Mouse (Mus musculus): ENCODE data around the gene Slc35g1. TPM values are rescaled to one million over a fixed set of nuclear protein-coding genes. Genes with fewer than 3 reads are reported as not detected.

Slc35g1 gene
- polyA plus RNA-seq, 1 experiment from 2014 or later: 6.3 TPM

DNA sequence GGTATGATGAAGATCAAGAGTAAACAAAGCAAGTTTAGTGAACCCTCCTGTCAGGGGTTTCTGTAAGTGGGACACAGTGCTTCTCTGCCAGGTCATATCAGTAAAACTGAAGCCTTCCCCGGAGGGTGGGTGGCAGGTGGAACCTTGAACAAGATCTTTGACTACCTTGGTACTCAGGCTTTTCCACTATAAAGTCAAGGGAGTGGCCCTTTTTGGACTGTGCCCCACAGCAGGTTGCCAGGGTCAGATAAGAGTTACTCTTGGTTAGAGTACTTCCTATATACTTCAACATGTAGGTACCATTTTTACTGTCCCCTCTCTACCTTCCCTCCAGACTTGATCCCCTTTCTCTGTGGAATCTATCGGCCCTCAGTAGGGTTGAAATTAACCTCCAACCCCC, 5.1 kb downstream of the Slc35g1 start:
- no peaks in the 10 kb centered on the region for H3K27me3 ChIP-seq
- no peak for ATAC-seq (ENCODE audit: low FRiP score, low read depth)
- WGBS: 88% methylated on average over 2 of the region's 2 CpGs
- H3K9ac ChIP-seq (replicated peaks): no peak overlapping the region
- no peak overlapping the region for H3K4me2 ChIP-seq (replicated peaks)
- H3K9me3 ChIP-seq: no peaks in the 10 kb centered on the region
- no peak overlapping the region for H3K27ac ChIP-seq (replicated peaks)
- H3K4me3 ChIP-seq: no peak overlapping the region
- no peaks in the 10 kb centered on the region for H3K36me3 ChIP-seq
- H3K4me1 ChIP-seq: peaks cover 7% of the 10 kb centered on the region; the same call in 1 of the 2 replicates

GRCm38 (mm10) chr19:38401416-38401815, 5.6 kb downstream of the Slc35g1 start:
- 85% methylated on average over 2 of the region's 2 CpGs for WGBS
- peaks cover 7% of the 10 kb centered on the region; the same call in 1 of the 2 replicates for H3K4me1 ChIP-seq
- H3K4me3 ChIP-seq: no peak overlapping the region
- no peak overlapping the region for H3K4me2 ChIP-seq (replicated peaks)
- H3K36me3 ChIP-seq: no peaks in the 10 kb centered on the region
- no peaks in the 10 kb centered on the region for H3K27me3 ChIP-seq
- no peak overlapping the region for H3K9ac ChIP-seq (replicated peaks)
- H3K9me3 ChIP-seq: no peaks in the 10 kb centered on the region
- no peak for ATAC-seq (ENCODE audit: low FRiP score, low read depth)
- H3K27ac ChIP-seq (replicated peaks): no peak overlapping the region

DNA sequence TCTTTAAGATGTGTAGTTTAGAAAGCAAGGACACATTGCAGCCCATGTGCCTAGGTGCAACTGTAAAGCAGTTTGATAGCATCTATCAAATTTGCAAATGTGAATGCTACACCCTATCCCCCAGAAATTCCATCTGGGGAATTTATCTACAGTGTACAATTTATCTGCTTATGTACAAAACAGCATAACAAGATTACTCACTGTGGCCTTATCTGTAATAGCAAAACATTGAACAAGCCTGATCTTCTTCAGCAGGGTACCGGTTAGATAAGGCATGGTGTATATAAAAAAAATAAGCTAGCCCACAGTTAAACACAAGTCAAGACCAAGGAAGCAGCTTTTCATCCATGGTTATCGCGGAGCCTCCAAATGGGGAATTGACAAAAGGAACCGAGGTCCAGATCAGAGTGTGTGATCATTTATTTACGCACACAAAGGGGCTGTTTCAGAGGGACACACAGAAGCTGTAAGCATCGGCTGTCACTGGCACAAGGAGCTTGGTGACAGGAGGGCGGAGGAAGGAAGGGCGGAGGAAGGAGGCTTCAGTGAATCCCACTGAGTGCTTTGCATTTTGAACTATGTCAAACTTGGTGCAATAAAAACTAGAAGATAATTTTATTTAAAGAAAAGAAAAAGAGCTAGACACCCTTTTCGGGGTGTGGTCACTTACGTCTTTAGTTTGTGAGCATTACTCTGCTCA, 14.7 kb downstream of the Slc35g1 start:
- H3K4me3 ChIP-seq: no peak overlapping the region
- H3K36me3 ChIP-seq: no peaks in the 10 kb centered on the region
- no peaks in the 10 kb centered on the region for H3K27me3 ChIP-seq
- WGBS: 87% methylated on average over 10 of the region's 10 CpGs
- ATAC-seq (ENCODE audit: low FRiP score, low read depth): no peak
- no peak overlapping the region for H3K27ac ChIP-seq (replicated peaks)
- no peak overlapping the region for H3K4me2 ChIP-seq (replicated peaks)
- no peaks in the 10 kb centered on the region for H3K9me3 ChIP-seq
- no peaks in the 10 kb centered on the region for H3K4me1 ChIP-seq
- H3K9ac ChIP-seq (replicated peaks): no peak overlapping the region

- Histone ChIP-seq H3K9me3 (no peaks in the 10 kb centered on the region), H3K4me2 (replicated peaks) (no peak overlapping the region), H3K4me1 (no peaks in the 10 kb centered on the region), H3K36me3 (no peaks in the 10 kb centered on the region), H3K27ac (replicated peaks) (no peak overlapping the region), H3K9ac (replicated peaks) (no peak overlapping the region), H3K4me3 (no peak overlapping the region), H3K27me3 (no peaks in the 10 kb centered on the region)
- ATAC-seq (ENCODE audit: low FRiP score, low read depth): no peak
- WGBS: 83% methylated on average over 6 of the region's 6 CpGs
Observed at GRCm38 (mm10) chr19:38413861-38414260, 18.1 kb downstream of the Slc35g1 start.

- Histone ChIP-seq H3K27ac (replicated peaks) (no peak overlapping the region), H3K27me3 (no peaks in the 10 kb centered on the region), H3K4me3 (no peak overlapping the region), H3K4me2 (replicated peaks) (no peak overlapping the region), H3K9ac (replicated peaks) (no peak overlapping the region), H3K4me1 (no peaks in the 10 kb centered on the region), H3K9me3 (no peaks in the 10 kb centered on the region), H3K36me3 (no peaks in the 10 kb centered on the region)
- no peak for ATAC-seq (ENCODE audit: low FRiP score, low read depth)
- WGBS: 86% methylated on average over 4 of the region's 4 CpGs
Observed at GRCm38 (mm10) chr19:38418819-38419423, 23.1 kb downstream of the Slc35g1 start.

DNA sequence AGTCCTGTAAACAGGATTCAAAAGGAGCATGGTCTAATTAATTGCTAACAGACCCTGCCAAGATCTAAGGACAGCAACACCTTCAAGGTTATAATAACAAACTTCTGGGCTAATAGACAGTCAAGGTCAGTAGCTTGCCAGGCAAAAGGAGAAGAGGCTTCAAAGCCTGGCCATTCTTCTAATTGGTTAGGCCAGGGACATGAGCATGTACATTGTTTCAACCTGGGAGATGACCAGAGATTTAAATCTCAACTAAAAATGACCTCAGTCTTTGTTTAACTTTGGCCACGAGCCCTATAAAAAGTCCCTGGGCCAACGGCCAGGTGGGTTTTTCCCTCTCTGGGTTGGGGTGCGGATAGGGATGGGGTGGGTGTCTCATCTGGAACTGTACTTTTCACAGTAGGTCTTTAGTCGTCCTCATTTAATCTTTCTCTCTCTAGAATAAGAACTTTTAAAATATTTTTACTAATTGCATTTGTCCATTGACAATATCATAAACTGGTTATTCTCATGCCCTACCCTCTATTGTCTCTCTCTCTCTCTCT, 25.0 kb downstream of the Slc35g1 start:
- H3K27me3 ChIP-seq: no peaks in the 10 kb centered on the region
- H3K9ac ChIP-seq (replicated peaks): no peak overlapping the region
- H3K4me1 ChIP-seq: no peaks in the 10 kb centered on the region
- 87% methylated on average over 4 of the region's 4 CpGs for WGBS
- no peak for ATAC-seq (ENCODE audit: low FRiP score, low read depth)
- H3K9me3 ChIP-seq: no peaks in the 10 kb centered on the region
- H3K4me3 ChIP-seq: no peak overlapping the region
- H3K4me2 ChIP-seq (replicated peaks): no peak overlapping the region
- no peaks in the 10 kb centered on the region for H3K36me3 ChIP-seq
- H3K27ac ChIP-seq (replicated peaks): no peak overlapping the region

DNA sequence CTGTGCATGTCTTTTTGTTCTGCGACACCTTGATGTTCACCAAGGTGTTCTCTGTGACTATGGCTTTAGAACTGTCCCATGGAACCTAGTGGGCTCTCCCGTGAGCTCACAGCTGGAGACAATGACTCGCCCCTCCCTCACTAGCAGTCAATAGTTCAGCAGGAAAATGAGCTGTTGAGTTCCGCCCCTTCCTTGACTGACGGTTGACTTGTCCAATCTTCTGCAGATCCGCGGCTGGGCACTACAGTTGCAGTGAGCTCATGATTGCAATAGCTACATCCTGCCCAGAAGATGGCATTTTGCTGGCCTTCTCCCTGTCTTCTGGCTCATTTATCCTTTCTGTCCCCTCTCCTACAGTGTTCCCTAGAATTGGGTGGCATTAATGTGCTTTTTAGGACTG, 25.7 kb downstream of the Slc35g1 start:
- H3K27me3 ChIP-seq: no peaks in the 10 kb centered on the region
- no peak overlapping the region for H3K4me3 ChIP-seq
- no peaks in the 10 kb centered on the region for H3K36me3 ChIP-seq
- H3K4me1 ChIP-seq: no peaks in the 10 kb centered on the region
- no peak overlapping the region for H3K4me2 ChIP-seq (replicated peaks)
- WGBS: 71% methylated on average over 7 of the region's 7 CpGs
- H3K27ac ChIP-seq (replicated peaks): no peak overlapping the region
- no peak for ATAC-seq (ENCODE audit: low FRiP score, low read depth)
- no peak overlapping the region for H3K9ac ChIP-seq (replicated peaks)
- no peaks in the 10 kb centered on the region for H3K9me3 ChIP-seq

- ATAC-seq (ENCODE audit: low FRiP score, low read depth): no peak
- Histone ChIP-seq H3K27me3 (no peaks in the 10 kb centered on the region), H3K4me2 (replicated peaks) (no peak overlapping the region), H3K36me3 (no peaks in the 10 kb centered on the region), H3K4me3 (no peak overlapping the region), H3K9ac (replicated peaks) (no peak overlapping the region), H3K9me3 (no peaks in the 10 kb centered on the region), H3K4me1 (no peaks in the 10 kb centered on the region), H3K27ac (replicated peaks) (no peak overlapping the region)
- 61% methylated on average over 6 of the region's 6 CpGs for WGBS
Observed at GRCm38 (mm10) chr19:38422926-38423325, 27.1 kb downstream of the Slc35g1 start.

- Histone ChIP-seq H3K4me3 (no peak overlapping the region), H3K9ac (replicated peaks) (no peak overlapping the region), H3K9me3 (no peaks in the 10 kb centered on the region), H3K27me3 (no peaks in the 10 kb centered on the region), H3K36me3 (no peaks in the 10 kb centered on the region), H3K4me1 (no peaks in the 10 kb centered on the region), H3K4me2 (replicated peaks) (no peak overlapping the region), H3K27ac (replicated peaks) (no peak overlapping the region)
- ATAC-seq (ENCODE audit: low FRiP score, low read depth): no peak
- WGBS: 51% methylated on average over 7 of the region's 7 CpGs
Observed at GRCm38 (mm10) chr19:38423884-38424283, 28.1 kb downstream of the Slc35g1 start.

- H3K4me2 ChIP-seq (replicated peaks): no peak overlapping the region
- 80% methylated on average over 7 of the region's 7 CpGs for WGBS
- no peak overlapping the region for H3K27ac ChIP-seq (replicated peaks)
Observed at GRCm38 (mm10) chr19:38424581-38424980, 28.8 kb downstream of the Slc35g1 start.

DNA sequence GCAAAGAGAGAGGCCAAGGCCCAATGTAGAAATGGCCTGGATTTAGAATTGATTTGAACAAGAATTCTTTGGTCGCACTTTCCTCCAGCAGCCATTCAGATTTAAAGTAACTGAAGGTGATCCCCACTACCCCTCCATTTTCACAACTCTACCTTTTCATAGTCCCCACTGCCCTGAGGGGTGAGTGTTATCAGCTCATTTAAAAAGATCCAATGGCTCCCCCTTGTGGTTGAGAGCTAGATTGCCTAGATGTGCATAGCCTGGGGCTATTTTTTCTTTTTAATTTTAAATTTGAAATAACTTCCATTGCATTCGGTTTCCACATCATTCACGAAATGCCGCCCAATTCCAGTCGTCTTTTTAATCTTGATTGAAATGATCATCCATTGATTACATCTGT, 33.5 kb downstream of the Slc35g1 start:
- Histone ChIP-seq H3K27ac (replicated peaks) (no peak overlapping the region), H3K9ac (replicated peaks) (no peak overlapping the region), H3K4me1 (no peaks in the 10 kb centered on the region), H3K27me3 (no peaks in the 10 kb centered on the region), H3K36me3 (no peaks in the 10 kb centered on the region), H3K4me3 (no peak overlapping the region), H3K9me3 (no peaks in the 10 kb centered on the region), H3K4me2 (replicated peaks) (no peak overlapping the region)
- ATAC-seq (ENCODE audit: low FRiP score, low read depth): no peak
- WGBS: 41% methylated on average over 5 of the region's 5 CpGs

More at GRCm38 (mm10) chr19:38424581-38424980, 28.8 kb downstream of the Slc35g1 start:
- Histone ChIP-seq H3K36me3 (no peaks in the 10 kb centered on the region), H3K9me3 (no peaks in the 10 kb centered on the region), H3K9ac (replicated peaks) (no peak overlapping the region), H3K4me1 (no peaks in the 10 kb centered on the region), H3K27me3 (no peaks in the 10 kb centered on the region), H3K4me3 (no peak overlapping the region)
- no peak for ATAC-seq (ENCODE audit: low FRiP score, low read depth)

DNA sequence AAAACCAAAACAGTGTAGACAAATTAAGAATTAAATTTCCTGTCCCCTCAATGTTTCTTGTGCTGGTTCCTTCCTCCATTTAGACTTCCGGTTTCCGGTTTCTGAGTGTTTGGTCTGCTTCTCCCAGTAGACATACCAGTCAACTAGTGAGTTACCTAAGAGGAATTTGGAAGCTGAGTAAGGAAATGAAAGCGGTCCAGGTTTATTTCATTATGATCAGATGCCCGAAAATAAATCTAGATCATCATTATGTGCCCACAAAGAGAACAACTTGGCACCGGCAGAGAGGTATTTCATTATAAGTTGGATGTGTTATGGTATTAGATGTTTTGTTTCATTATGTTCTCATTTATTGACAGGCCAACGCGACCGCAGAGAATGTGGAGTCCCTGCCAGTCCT, 34.7 kb downstream of the Slc35g1 start:
- Histone ChIP-seq H3K27ac (replicated peaks) (no peak overlapping the region), H3K27me3 (no peaks in the 10 kb centered on the region), H3K9me3 (no peaks in the 10 kb centered on the region), H3K9ac (replicated peaks) (no peak overlapping the region), H3K36me3 (no peaks in the 10 kb centered on the region), H3K4me3 (no peak overlapping the region), H3K4me1 (no peaks in the 10 kb centered on the region), H3K4me2 (replicated peaks) (no peak overlapping the region)
- ATAC-seq (ENCODE audit: low FRiP score, low read depth): no peak
- 88% methylated on average over 8 of the region's 8 CpGs for WGBS

Measured in midbrain, embryonic 12.5 days (tissue).